Mouse (Mus musculus): ENCODE measurements around the gene Ncoa3. TPM values are rescaled to one million over a fixed set of nuclear protein-coding genes. Genes with fewer than 3 reads are reported as not detected.
A peak's percentile ranks its signal among the peaks of the same experiment; 100 is the strongest.

Ncoa3 gene
- polyA plus RNA-seq, 1 experiment, result 124 TPM

- Histone ChIP-seq H3K4me1 (ENCODE audit: control insufficient read depth, insufficient read depth, low read length) (peaks cover 6% of the 10 kb centered on the region), H3K9me3 (replicated peaks; ENCODE audit: control insufficient read depth, insufficient read depth, low read length, poor library complexity, severe bottlenecking) (no peaks in the 10 kb centered on the region), H3K27me3 (ENCODE audit: control insufficient read depth, insufficient read depth, low read length, poor library complexity, severe bottlenecking) (no peaks in the 10 kb centered on the region), H3K36me3 (ENCODE audit: control insufficient read depth, insufficient read depth, low read length, poor library complexity, severe bottlenecking) (no peaks in the 10 kb centered on the region), H3K27ac (ENCODE audit: insufficient read depth, low read length) (peak overlapping the region; percentile 67), H3K9ac (ENCODE audit: low read depth, poor library complexity, severe bottlenecking) (no peak overlapping the region), H3K4me3 (ENCODE audit: low read depth, low read length) (no peak overlapping the region)
- TF ChIP-seq POLR2A (IDR thresholded peaks at IDR 0.05; ENCODE audit: insufficient read depth, low read length) (no peak), CTCF (IDR thresholded peaks at IDR 0.05; ENCODE audit: low read depth, low read length) (no peak), EP300 (IDR thresholded peaks at IDR 0.05; ENCODE audit: insufficient read depth, low read depth, low read length) (no peak)
Measured at GRCm38 (mm10) chr2:166027834-166028233, 35.4 kb downstream of the Ncoa3 start.

DNA sequence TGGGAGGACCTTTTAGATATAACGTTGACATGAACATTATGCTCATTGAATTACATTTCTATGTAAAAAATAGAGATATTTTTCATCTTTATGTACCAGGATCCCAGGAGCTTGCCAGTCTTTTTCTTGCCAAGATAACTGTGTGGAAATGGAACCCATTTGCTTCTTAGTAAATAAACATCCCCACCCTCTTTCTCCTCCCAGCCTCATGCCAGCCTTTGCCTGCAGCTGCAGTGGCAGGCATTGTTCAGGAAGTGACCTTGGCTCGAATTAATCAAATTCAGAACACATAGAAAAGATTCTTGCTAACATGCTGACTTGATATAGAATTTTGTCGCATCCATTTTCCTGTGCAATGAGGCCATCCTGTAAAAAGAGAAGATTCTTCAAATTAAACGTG is 36.8 kb downstream of the Ncoa3 start:
- TF ChIP-seq CTCF (IDR thresholded peaks at IDR 0.05; ENCODE audit: low read depth, low read length) (no peak), EP300 (IDR thresholded peaks at IDR 0.05; ENCODE audit: insufficient read depth, low read depth, low read length) (no peak), POLR2A (IDR thresholded peaks at IDR 0.05; ENCODE audit: insufficient read depth, low read length) (no peak)
- H3K27ac ChIP-seq (ENCODE audit: insufficient read depth, low read length), result no peak overlapping the region
- no peaks in the 10 kb centered on the region for H3K9me3 ChIP-seq (replicated peaks; ENCODE audit: control insufficient read depth, insufficient read depth, low read length, poor library complexity, severe bottlenecking)
- H3K4me1 ChIP-seq (ENCODE audit: control insufficient read depth, insufficient read depth, low read length), result peaks cover 7% of the 10 kb centered on the region
- no peak overlapping the region; the same call in 1 of the 2 replicates for H3K9ac ChIP-seq (ENCODE audit: low read depth, poor library complexity, severe bottlenecking)
- H3K36me3 ChIP-seq (ENCODE audit: control insufficient read depth, insufficient read depth, low read length, poor library complexity, severe bottlenecking), result no peaks in the 10 kb centered on the region
- H3K27me3 ChIP-seq (ENCODE audit: control insufficient read depth, insufficient read depth, low read length, poor library complexity, severe bottlenecking), result no peaks in the 10 kb centered on the region
- no peak overlapping the region for H3K4me3 ChIP-seq (ENCODE audit: low read depth, low read length)

GRCm38 (mm10) chr2:166030256-166030995 is 38.0 kb downstream of the Ncoa3 start:
- TF ChIP-seq CTCF (IDR thresholded peaks at IDR 0.05; ENCODE audit: low read depth, low read length), result no peak
- no peak for TF ChIP-seq POLR2A (IDR thresholded peaks at IDR 0.05; ENCODE audit: insufficient read depth, low read length)
- TF ChIP-seq EP300 (IDR thresholded peaks at IDR 0.05; ENCODE audit: insufficient read depth, low read depth, low read length), result no peak
- Histone ChIP-seq H3K36me3 (ENCODE audit: control insufficient read depth, insufficient read depth, low read length, poor library complexity, severe bottlenecking) (no peaks in the 10 kb centered on the region), H3K9ac (ENCODE audit: low read depth, poor library complexity, severe bottlenecking) (peak overlapping the region; percentile 1; the same call in 1 of the 2 replicates), H3K27me3 (ENCODE audit: control insufficient read depth, insufficient read depth, low read length, poor library complexity, severe bottlenecking) (no peaks in the 10 kb centered on the region), H3K27ac (ENCODE audit: insufficient read depth, low read length) (0 out of 2 replicates have a peak overlapping the region, but pooled peaks have one; percentile 26), H3K9me3 (replicated peaks; ENCODE audit: control insufficient read depth, insufficient read depth, low read length, poor library complexity, severe bottlenecking) (no peaks in the 10 kb centered on the region), H3K4me3 (ENCODE audit: low read depth, low read length) (peak overlapping the region; percentile 5; the same call in 1 of the 2 replicates), H3K4me1 (ENCODE audit: control insufficient read depth, insufficient read depth, low read length) (peaks cover 7% of the 10 kb centered on the region)

DNA sequence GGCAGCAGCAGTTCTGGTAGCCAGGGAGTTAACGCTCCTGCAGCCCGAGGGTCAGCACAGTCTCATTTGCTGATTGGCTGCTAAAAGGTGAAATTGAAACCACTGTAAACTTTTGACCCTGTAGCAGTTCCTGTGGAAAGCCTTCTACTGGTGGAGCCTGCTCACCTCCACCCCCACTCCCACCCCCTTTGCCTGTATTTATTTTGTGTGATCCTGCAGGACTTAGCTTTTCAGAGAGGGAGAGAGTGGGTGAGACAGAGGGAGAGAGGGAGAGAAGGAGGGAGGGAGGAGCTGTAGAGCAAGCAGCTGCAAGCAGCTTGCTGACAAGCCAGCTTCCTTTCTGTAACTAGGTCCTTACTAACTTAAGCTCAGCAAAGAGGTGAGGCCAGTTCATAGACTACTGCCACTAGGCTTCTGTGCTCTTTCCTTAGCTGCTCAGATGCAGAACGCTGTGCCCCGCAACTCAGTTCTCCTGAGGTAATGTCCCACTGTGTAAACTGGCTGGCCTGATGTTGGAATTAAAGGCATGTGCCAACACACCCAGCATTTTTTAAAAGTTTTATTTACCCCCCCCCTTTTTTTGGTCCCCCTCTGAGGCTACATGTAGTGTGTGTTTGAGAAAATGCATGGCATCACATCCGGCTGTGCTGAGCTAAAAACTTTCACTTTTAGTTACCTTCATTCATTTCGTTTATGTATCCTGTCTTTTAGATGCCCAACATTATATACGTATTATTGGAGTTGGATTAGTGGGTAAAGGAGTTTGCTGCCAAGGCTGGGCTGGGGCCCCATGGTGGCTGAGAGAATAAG is 38.9 kb downstream of the Ncoa3 start:
- Histone ChIP-seq H3K36me3 (ENCODE audit: control insufficient read depth, insufficient read depth, low read length, poor library complexity, severe bottlenecking) (peaks cover 4% of the 10 kb centered on the region), H3K9ac (ENCODE audit: low read depth, poor library complexity, severe bottlenecking) (no peak overlapping the region), H3K4me1 (ENCODE audit: control insufficient read depth, insufficient read depth, low read length) (peaks cover 6% of the 10 kb centered on the region), H3K27ac (ENCODE audit: insufficient read depth, low read length) (no peak overlapping the region), H3K9me3 (replicated peaks; ENCODE audit: control insufficient read depth, insufficient read depth, low read length, poor library complexity, severe bottlenecking) (no peaks in the 10 kb centered on the region), H3K4me3 (ENCODE audit: low read depth, low read length) (peak overlapping the region; percentile 17; the same call in 1 of the 2 replicates), H3K27me3 (ENCODE audit: control insufficient read depth, insufficient read depth, low read length, poor library complexity, severe bottlenecking) (no peaks in the 10 kb centered on the region)
- TF ChIP-seq EP300 (IDR thresholded peaks at IDR 0.05; ENCODE audit: insufficient read depth, low read depth, low read length), result no peak
- TF ChIP-seq POLR2A (IDR thresholded peaks at IDR 0.05; ENCODE audit: insufficient read depth, low read length), result no peak
- TF ChIP-seq CTCF (IDR thresholded peaks at IDR 0.05; ENCODE audit: low read depth, low read length), result no peak

DNA sequence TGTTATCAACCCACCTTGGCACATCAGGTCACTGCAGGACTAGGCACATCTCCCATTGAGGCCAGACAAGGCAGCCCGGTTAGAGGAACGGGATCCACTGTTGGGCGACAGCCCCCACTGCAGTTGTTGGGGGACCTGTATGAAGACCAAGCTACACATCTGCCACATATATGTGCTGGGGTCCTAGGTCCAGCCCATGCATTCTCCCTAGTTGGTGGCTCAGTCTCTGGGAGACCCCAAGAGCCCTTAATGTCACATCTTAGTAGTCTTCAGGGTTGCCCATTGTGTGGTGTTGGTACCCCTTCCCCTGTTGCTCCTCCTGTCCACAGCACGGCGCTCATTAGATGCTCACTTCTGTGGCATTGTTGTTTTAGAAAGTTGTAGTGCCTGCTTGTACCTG is 40.2 kb downstream of the Ncoa3 start:
- no peak overlapping the region for H3K9ac ChIP-seq (ENCODE audit: low read depth, poor library complexity, severe bottlenecking)
- no peak for TF ChIP-seq EP300 (IDR thresholded peaks at IDR 0.05; ENCODE audit: insufficient read depth, low read depth, low read length)
- no peak for TF ChIP-seq CTCF (IDR thresholded peaks at IDR 0.05; ENCODE audit: low read depth, low read length)
- no peak for TF ChIP-seq POLR2A (IDR thresholded peaks at IDR 0.05; ENCODE audit: insufficient read depth, low read length)
- peaks cover 14% of the 10 kb centered on the region for H3K36me3 ChIP-seq (ENCODE audit: control insufficient read depth, insufficient read depth, low read length, poor library complexity, severe bottlenecking)
- no peak overlapping the region for H3K4me3 ChIP-seq (ENCODE audit: low read depth, low read length)
- H3K27me3 ChIP-seq (ENCODE audit: control insufficient read depth, insufficient read depth, low read length, poor library complexity, severe bottlenecking), result no peaks in the 10 kb centered on the region
- peaks cover 5% of the 10 kb centered on the region for H3K4me1 ChIP-seq (ENCODE audit: control insufficient read depth, insufficient read depth, low read length)
- no peaks in the 10 kb centered on the region for H3K9me3 ChIP-seq (replicated peaks; ENCODE audit: control insufficient read depth, insufficient read depth, low read length, poor library complexity, severe bottlenecking)
- no peak overlapping the region for H3K27ac ChIP-seq (ENCODE audit: insufficient read depth, low read length)

Measured in ES-Bruce4 (cell line).